Mouse (Mus musculus) heart, embryonic 13.5 days (tissue): ENCODE measurements at regions not wholly inside any gene's neighbourhood (a gene's known extent, or its start where the extent isn't known, plus 50 kb on each side); places are given as distances from the start of the nearest gene placed in this dataset.

Experiments
- ATAC-seq: fragments of 200-750 bp; cut with Nextera tagmentation; 2 replicates; pipeline ENCODE4 v1.8.0; 2017; ENCODE audit warnings: moderate TSS enrichment; ENCODE audit not compliant: insufficient number of reproducible peaks, low FRiP score, low TSS enrichment; ENCODE audit errors: extremely low read depth
- H3K27ac ChIP-seq: fragments of 300-500 bp; sonication (generic); replicated peaks from 2 replicates; pipeline ENCODE4 v1.5.1; 2015; ENCODE audit warnings: moderate library complexity, mild to moderate bottlenecking, inconsistent platforms
- H3K27me3 ChIP-seq: fragments of 300-500 bp; sonication (generic); replicated peaks from 2 replicates; pipeline ENCODE4 v1.6.1; 2015; ENCODE audit warnings: mild to moderate bottlenecking, inconsistent platforms
- H3K36me3 ChIP-seq: fragments of 300-500 bp; sonication (generic); 2 replicates; pipeline ENCODE4 v1.6.1; 2015; ENCODE audit warnings: mild to moderate bottlenecking, inconsistent platforms
- H3K4me1 ChIP-seq: fragments of 300-500 bp; sonication (generic); 2 replicates; pipeline ENCODE4 v1.6.1; 2015; ENCODE audit warnings: inconsistent platforms
- H3K4me2 ChIP-seq: fragments of 300-500 bp; sonication (generic); 2 replicates; pipeline ENCODE4 v1.6.1; 2015; ENCODE audit warnings: inconsistent platforms, mild to moderate bottlenecking, moderate library complexity
- H3K4me3 ChIP-seq: fragments of 300-500 bp; sonication (generic); 2 replicates; pipeline ENCODE4 v1.5.1; 2015; ENCODE audit warnings: moderate library complexity, mild to moderate bottlenecking, inconsistent platforms
- H3K9ac ChIP-seq: fragments of 300-500 bp; sonication (generic); 2 replicates; pipeline ENCODE4 v1.6.1; 2015; ENCODE audit warnings: inconsistent platforms, mild to moderate bottlenecking, moderate library complexity
- H3K9me3 ChIP-seq: fragments of 300-500 bp; sonication (generic); 2 replicates; pipeline ENCODE4 v1.6.1; 2016; ENCODE audit warnings: inconsistent platforms
- WGBS: fragments of 180-500 bp; shearing (Covaris S2); methylation state at CpG from one replicate; pipeline ENCODE4 v1.1.7; 2015; ENCODE audit warnings: mixed read lengths; 5-methylcytosine and 5-hydroxymethylcytosine counted together

- Histone ChIP-seq H3K9ac (no peak overlapping the region), H3K27me3 (no peaks in the 10 kb centered on the region), H3K27ac (no peak overlapping the region), H3K9me3 (no peaks in the 10 kb centered on the region), H3K4me3 (no peak overlapping the region), H3K4me2 (no peak overlapping the region), H3K36me3 (no peaks in the 10 kb centered on the region), H3K4me1 (no peaks in the 10 kb centered on the region)
- no peak for ATAC-seq
- WGBS = 78% methylated on average over 4 of the region's 4 CpGs
These were observed 88.1 kb upstream of the Akirin2 start for GRCm38 (mm10) chr4:34462591-34462990.

- no peak overlapping the region for H3K4me2 ChIP-seq
- H3K4me3 ChIP-seq = no peak overlapping the region
- H3K27me3 ChIP-seq = no peaks in the 10 kb centered on the region
- H3K36me3 ChIP-seq = no peaks in the 10 kb centered on the region
- H3K27ac ChIP-seq = no peak overlapping the region
- H3K4me1 ChIP-seq = no peaks in the 10 kb centered on the region
- 91% methylated on average over 2 of the region's 2 CpGs for WGBS
- ATAC-seq = no peak
- H3K9me3 ChIP-seq = no peaks in the 10 kb centered on the region
- no peak overlapping the region for H3K9ac ChIP-seq
These were observed 84.9 kb upstream of the Akirin2 start for GRCm38 (mm10) chr4:34465845-34466244.

- WGBS = 78% methylated on average over 3 of the region's 3 CpGs
- no peaks in the 10 kb centered on the region for H3K9me3 ChIP-seq
- H3K9ac ChIP-seq = no peak overlapping the region
- no peak overlapping the region for H3K4me3 ChIP-seq
- no peak for ATAC-seq
- H3K27me3 ChIP-seq = no peaks in the 10 kb centered on the region
- no peak overlapping the region for H3K27ac ChIP-seq
- no peaks in the 10 kb centered on the region for H3K36me3 ChIP-seq
- no peak overlapping the region for H3K4me2 ChIP-seq
- H3K4me1 ChIP-seq = no peaks in the 10 kb centered on the region
These were observed 84.4 kb upstream of the Akirin2 start for GRCm38 (mm10) chr4:34466309-34466708.

GRCm38 (mm10) chr4:34468096-34468495 lies 82.6 kb upstream of the Akirin2 start:
- Histone ChIP-seq H3K27ac (no peak overlapping the region), H3K9ac (no peak overlapping the region), H3K4me1 (no peaks in the 10 kb centered on the region), H3K4me2 (no peak overlapping the region), H3K4me3 (no peak overlapping the region), H3K36me3 (no peaks in the 10 kb centered on the region), H3K27me3 (no peaks in the 10 kb centered on the region), H3K9me3 (no peaks in the 10 kb centered on the region)
- WGBS = 39% methylated on average over 9 of the region's 9 CpGs
- ATAC-seq = no peak

- H3K9ac ChIP-seq = no peak overlapping the region
- no peaks in the 10 kb centered on the region for H3K9me3 ChIP-seq
- H3K4me3 ChIP-seq = no peak overlapping the region
- WGBS = 79% methylated on average over 5 of the region's 5 CpGs
- H3K27ac ChIP-seq = no peak overlapping the region
- no peak for ATAC-seq
- H3K27me3 ChIP-seq = no peaks in the 10 kb centered on the region
- H3K36me3 ChIP-seq = no peaks in the 10 kb centered on the region
- no peak overlapping the region for H3K4me2 ChIP-seq
- no peaks in the 10 kb centered on the region for H3K4me1 ChIP-seq
These were observed 74.8 kb upstream of the Akirin2 start for GRCm38 (mm10) chr4:34475792-34476448.

- WGBS = 73% methylated on average over 1 of the region's 1 CpGs
- no peak for ATAC-seq
These were observed 66.5 kb upstream of the Akirin2 start for GRCm38 (mm10) chr4:34484273-34484672.

GRCm38 (mm10) chr4:34485574-34485973 lies 65.2 kb upstream of the Akirin2 start:
- no peak overlapping the region for H3K27ac ChIP-seq
- no peak overlapping the region for H3K4me3 ChIP-seq
- H3K36me3 ChIP-seq = no peaks in the 10 kb centered on the region
- ATAC-seq = no peak
- no peak overlapping the region for H3K4me2 ChIP-seq
- no peak overlapping the region for H3K9ac ChIP-seq
- no peaks in the 10 kb centered on the region for H3K27me3 ChIP-seq
- H3K4me1 ChIP-seq = no peaks in the 10 kb centered on the region
- WGBS = 71% methylated on average over 17 of the region's 17 CpGs
- H3K9me3 ChIP-seq = no peaks in the 10 kb centered on the region

More at GRCm38 (mm10) chr4:34484273-34484672, 66.5 kb upstream of the Akirin2 start:
- Histone ChIP-seq H3K4me1 (no peaks in the 10 kb centered on the region), H3K27me3 (no peaks in the 10 kb centered on the region), H3K36me3 (no peaks in the 10 kb centered on the region), H3K27ac (no peak overlapping the region), H3K4me3 (no peak overlapping the region), H3K9ac (no peak overlapping the region), H3K4me2 (no peak overlapping the region), H3K9me3 (no peaks in the 10 kb centered on the region)

- Histone ChIP-seq H3K36me3 (no peaks in the 10 kb centered on the region), H3K4me1 (no peaks in the 10 kb centered on the region), H3K9me3 (no peaks in the 10 kb centered on the region), H3K4me3 (no peak overlapping the region), H3K9ac (no peak overlapping the region), H3K27ac (no peak overlapping the region), H3K4me2 (no peak overlapping the region), H3K27me3 (no peaks in the 10 kb centered on the region)
- no peak for ATAC-seq
- WGBS = 73% methylated on average over 10 of the region's 10 CpGs
These were observed 55.6 kb upstream of the Akirin2 start for GRCm38 (mm10) chr4:34494961-34495723.

- no peaks in the 10 kb centered on the region for H3K27me3 ChIP-seq
- H3K4me1 ChIP-seq = no peaks in the 10 kb centered on the region
- no peak overlapping the region for H3K9ac ChIP-seq
- no peak for ATAC-seq
- H3K27ac ChIP-seq = no peak overlapping the region
- no peaks in the 10 kb centered on the region for H3K36me3 ChIP-seq
- no peaks in the 10 kb centered on the region for H3K9me3 ChIP-seq
- H3K4me2 ChIP-seq = no peak overlapping the region
- 81% methylated on average over 9 of the region's 9 CpGs for WGBS
- H3K4me3 ChIP-seq = no peak overlapping the region
These were observed 52.4 kb upstream of the Akirin2 start for GRCm38 (mm10) chr4:34498325-34498724.

GRCm38 (mm10) chr4:34498781-34499180 lies 52.0 kb upstream of the Akirin2 start:
- no peak overlapping the region for H3K4me2 ChIP-seq
- no peaks in the 10 kb centered on the region for H3K9me3 ChIP-seq
- no peaks in the 10 kb centered on the region for H3K4me1 ChIP-seq
- no peak overlapping the region for H3K4me3 ChIP-seq
- H3K9ac ChIP-seq = no peak overlapping the region
- no peak overlapping the region for H3K27ac ChIP-seq
- ATAC-seq = no peak
- no peaks in the 10 kb centered on the region for H3K36me3 ChIP-seq
- H3K27me3 ChIP-seq = no peaks in the 10 kb centered on the region
- 90% methylated on average over 7 of the region's 7 CpGs for WGBS

GRCm38 (mm10) chr4:34499731-34500130 lies 51.0 kb upstream of the Akirin2 start:
- H3K36me3 ChIP-seq = no peaks in the 10 kb centered on the region
- no peak overlapping the region for H3K9ac ChIP-seq
- no peaks in the 10 kb centered on the region for H3K27me3 ChIP-seq
- no peak overlapping the region for H3K4me3 ChIP-seq
- no peaks in the 10 kb centered on the region for H3K9me3 ChIP-seq
- no peaks in the 10 kb centered on the region for H3K4me1 ChIP-seq
- H3K4me2 ChIP-seq = no peak overlapping the region
- no peak for ATAC-seq
- 86% methylated on average over 3 of the region's 3 CpGs for WGBS
- H3K27ac ChIP-seq = no peak overlapping the region
